Mouse (Mus musculus): Measurements from ENCODE around the gene Palld.

GRCm38 (mm10) chr8:61713195-61713990 is 189.1 kb downstream of the Palld start:
- TF ChIP-seq CTCF (conservative IDR thresholded peaks at IDR 0.05 in 1 of 2, IDR thresholded peaks at IDR 0.05 in 1 of 2; ENCODE audit: low read depth in 2 of 2, low read length in 2 of 2) (no peak), USF1 (IDR thresholded peaks at IDR 0.05; ENCODE audit: low read depth, low read length) (no peak)
